Mouse (Mus musculus): Measurements from ENCODE around the gene Ffar3.

DNA sequence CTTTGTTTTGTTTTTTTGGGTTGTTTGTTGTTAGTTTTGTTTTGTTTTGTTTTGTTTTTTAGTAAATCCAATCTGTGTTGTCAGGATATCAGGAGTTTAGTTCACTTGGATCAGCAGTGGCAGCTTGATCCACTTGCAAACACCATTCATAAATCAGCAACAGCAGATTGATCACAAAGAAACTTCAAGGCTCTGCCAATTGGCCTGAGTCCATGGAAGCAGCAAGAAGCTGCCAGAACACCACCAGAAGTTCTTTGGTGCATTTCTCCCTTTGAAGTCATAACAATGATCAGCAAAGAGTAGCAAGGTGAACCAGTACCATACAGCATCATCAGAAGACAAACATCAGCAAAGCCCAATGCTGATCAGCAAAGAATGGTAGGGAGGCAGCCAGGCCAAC lies 28.1 kb upstream of the Ffar3 start:
- TF ChIP-seq CTCF (IDR thresholded peaks at IDR 0.05; ENCODE audit: low read depth, low read length) (no peak), GATA1 (IDR thresholded peaks at IDR 0.05; ENCODE audit: borderline replicate concordance, low read length) (no peak), POLR2AphosphoS5 (IDR thresholded peaks at IDR 0.05; ENCODE audit: insufficient replicate concordance, low read depth, low read length) (no peak)

Data from G1E (cell line).